Comparison of ENCODE assay signal across 17 mouse cellular contexts in the genomic region with DNA sequence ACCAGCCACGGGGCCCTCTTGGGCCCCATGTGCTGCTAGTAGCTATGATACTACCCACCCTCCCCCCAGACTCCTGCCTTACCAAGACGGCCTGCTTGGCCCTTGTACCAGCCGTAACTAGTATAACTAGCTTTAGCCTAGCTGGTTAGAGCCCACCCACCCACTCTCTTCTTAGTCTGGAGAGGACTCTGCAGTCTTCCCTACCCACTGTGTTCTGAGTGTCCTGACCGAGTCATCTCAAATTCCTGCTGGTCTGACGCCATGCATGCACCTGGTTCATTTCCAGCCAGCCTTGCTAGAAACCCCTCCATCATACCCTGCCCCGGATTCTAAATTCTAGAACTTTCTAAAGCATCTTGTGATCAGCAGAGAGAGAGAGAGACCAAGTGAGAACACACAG. TPM values are rescaled to one million over a fixed set of nuclear protein-coding genes. Genes with fewer than 3 reads are reported as not detected.
DNase-seq lines count a peak whose midpoint lies in the region; ATAC-seq lines count a peak whose summit lies in the region.
"Had no signal": no experiment of that assay in that cellular context is flagged by ENCODE, and none has a peak within 500 bp of the region (broad histone marks: within the 10 kb centered on the region; RNA-seq: fewer than 3 reads in every experiment).

No protein-coding gene starts in this region.

- ATAC-seq in kidney, embryonic 15.5 days (replicated peaks; ENCODE audit: low FRiP score) = no peak
- ATAC-seq in kidney, embryonic 14.5 days (ENCODE audit: low FRiP score, low TSS enrichment) = no peak
- ATAC-seq in hindbrain, embryonic 11.5 days (ENCODE audit: low FRiP score) = no peak
- no peak for ATAC-seq in limb, embryonic 13.5 days (ENCODE audit: low FRiP score, low read depth)
- ATAC-seq in neural tube, embryonic 12.5 days (ENCODE audit: low FRiP score, low read depth) = no peak

- H3K4me2 ChIP-seq in kidney, embryonic 15.5 days = 0 out of 2 replicates have a peak overlapping the region, but pooled peaks have one; percentile 20
- no peak overlapping the region for H3K4me2 ChIP-seq in kidney, embryonic 14.5 days (replicated peaks; ENCODE audit: low read depth, low read length)
- no peak overlapping the region for H3K4me2 ChIP-seq in hindbrain, embryonic 11.5 days (replicated peaks; ENCODE audit: low read depth, low read length)
- peak overlapping the region; percentile 88 for H3K4me2 ChIP-seq in limb, embryonic 13.5 days (replicated peaks)
- peak overlapping the region; percentile 93 for H3K4me2 ChIP-seq in neural tube, embryonic 12.5 days (replicated peaks)
- H3K4me2 ChIP-seq: liver, embryonic 15.5 days had no signal

- no peak for DNase-seq in hindbrain, embryonic 11.5 days (ENCODE audit: low spot score)
- DNase-seq in MN1 (ENCODE audit: low spot score) = no peak
- no peak for DNase-seq in adrenal gland, postnatal 14 days
- DNase-seq in thymus, postnatal 10 days (ENCODE audit: low spot score in 2 of 2) = no peak
- DNase-seq: adrenal gland, postnatal 10 days; heart, adult 2 months; heart, postnatal 14 days; kidney, adult 18-20 months; lung, postnatal 36 days; thymus, postnatal 14 days had no signal

- H3K9ac ChIP-seq in kidney, embryonic 15.5 days = no peak overlapping the region
- no peak overlapping the region for H3K9ac ChIP-seq in kidney, embryonic 14.5 days (ENCODE audit: low read depth, low read length)
- no peak overlapping the region for H3K9ac ChIP-seq in hindbrain, embryonic 11.5 days (ENCODE audit: low read depth, low read length)
- peak overlapping the region; percentile 36; the same call in 1 of the 2 replicates for H3K9ac ChIP-seq in limb, embryonic 13.5 days
- H3K9ac ChIP-seq in neural tube, embryonic 12.5 days = no peak overlapping the region; the same call in 1 of the 2 replicates
- H3K9ac ChIP-seq: liver, embryonic 15.5 days had no signal

- H3K4me3 ChIP-seq in kidney, embryonic 15.5 days (replicated peaks) = no peak overlapping the region
- no peak overlapping the region for H3K4me3 ChIP-seq in kidney, embryonic 14.5 days (ENCODE audit: low read length)
- H3K4me3 ChIP-seq in hindbrain, embryonic 11.5 days (ENCODE audit: low read depth, low read length) = no peak overlapping the region
- no peak overlapping the region for H3K4me3 ChIP-seq in limb, embryonic 13.5 days
- no peak overlapping the region; the same call in 1 of the 2 replicates for H3K4me3 ChIP-seq in neural tube, embryonic 12.5 days
- H3K4me3 ChIP-seq: erythroblast, embryonic 14.5 days; heart, adult 2 months; liver, embryonic 15.5 days had no signal

- H3K36me3 ChIP-seq in kidney, embryonic 15.5 days = peaks cover 44% of the 10 kb centered on the region
- peaks cover 37% of the 10 kb centered on the region for H3K36me3 ChIP-seq in kidney, embryonic 14.5 days (ENCODE audit: control insufficient read depth, insufficient read depth, low read length)
- H3K36me3 ChIP-seq in hindbrain, embryonic 11.5 days (ENCODE audit: control insufficient read depth, insufficient read depth, low read length) = peaks cover 11% of the 10 kb centered on the region
- peaks cover 61% of the 10 kb centered on the region for H3K36me3 ChIP-seq in limb, embryonic 13.5 days
- peaks cover 33% of the 10 kb centered on the region for H3K36me3 ChIP-seq in neural tube, embryonic 12.5 days
- H3K36me3 ChIP-seq: G1E; liver, embryonic 15.5 days had no signal

- no peak overlapping the region for H3K27ac ChIP-seq in kidney, embryonic 15.5 days
- H3K27ac ChIP-seq in kidney, embryonic 14.5 days (ENCODE audit: low read depth, low read length) = no peak overlapping the region
- H3K27ac ChIP-seq in hindbrain, embryonic 11.5 days (ENCODE audit: low read depth, low read length) = peak overlapping the region; percentile 66
- H3K27ac ChIP-seq in limb, embryonic 13.5 days = no peak overlapping the region
- H3K27ac ChIP-seq in neural tube, embryonic 12.5 days = peak overlapping the region; percentile 46; the same call in 1 of the 2 replicates
- H3K27ac ChIP-seq: heart, adult 2 months; liver, embryonic 15.5 days had no signal

- no peaks in the 10 kb centered on the region for H3K27me3 ChIP-seq in kidney, embryonic 15.5 days
- no peaks in the 10 kb centered on the region for H3K27me3 ChIP-seq in kidney, embryonic 14.5 days (ENCODE audit: control insufficient read depth, insufficient read depth, low read length)
- no peaks in the 10 kb centered on the region for H3K27me3 ChIP-seq in hindbrain, embryonic 11.5 days (ENCODE audit: control insufficient read depth, insufficient read depth, low read length)
- H3K27me3 ChIP-seq in limb, embryonic 13.5 days = no peaks in the 10 kb centered on the region
- H3K27me3 ChIP-seq in neural tube, embryonic 12.5 days (replicated peaks) = no peaks in the 10 kb centered on the region

- 71% methylated on average over 6 of the region's 6 CpGs for WGBS in kidney, embryonic 15.5 days
- WGBS in kidney, embryonic 14.5 days = 66% methylated on average over 6 of the region's 6 CpGs
- 59% methylated on average over 6 of the region's 6 CpGs for WGBS in hindbrain, embryonic 11.5 days
- WGBS in limb, embryonic 13.5 days = 67% methylated on average over 6 of the region's 6 CpGs
- 59% methylated on average over 6 of the region's 6 CpGs for WGBS in neural tube, embryonic 12.5 days

- H3K9me3 ChIP-seq in kidney, embryonic 15.5 days (replicated peaks) = no peaks in the 10 kb centered on the region
- H3K9me3 ChIP-seq in kidney, embryonic 14.5 days (ENCODE audit: control insufficient read depth, low read length) = no peaks in the 10 kb centered on the region
- no peaks in the 10 kb centered on the region for H3K9me3 ChIP-seq in hindbrain, embryonic 11.5 days (ENCODE audit: control insufficient read depth, low read length)
- H3K9me3 ChIP-seq in limb, embryonic 13.5 days = no peaks in the 10 kb centered on the region
- H3K9me3 ChIP-seq in neural tube, embryonic 12.5 days = no peaks in the 10 kb centered on the region
- H3K9me3 ChIP-seq: liver, embryonic 15.5 days had no signal

- peaks cover 63% of the 10 kb centered on the region for H3K4me1 ChIP-seq in kidney, embryonic 15.5 days
- H3K4me1 ChIP-seq in kidney, embryonic 14.5 days (ENCODE audit: control insufficient read depth, insufficient read depth, low read length) = peaks cover 45% of the 10 kb centered on the region
- H3K4me1 ChIP-seq in hindbrain, embryonic 11.5 days (replicated peaks; ENCODE audit: control insufficient read depth, insufficient read depth, low read length) = peaks cover 30% of the 10 kb centered on the region
- H3K4me1 ChIP-seq in limb, embryonic 13.5 days = peaks cover 90% of the 10 kb centered on the region
- peaks cover 78% of the 10 kb centered on the region for H3K4me1 ChIP-seq in neural tube, embryonic 12.5 days
- H3K4me1 ChIP-seq: liver, embryonic 15.5 days had no signal

RNA-seq across cellular contexts. Expression of gene Axin2, which starts 9.6 kb away (rescaled TPM):
- 5.8 and 7.0 TPM in 2 replicates for polyA plus RNA-seq in kidney, embryonic 15.5 days (2015; fragmentation: Nextera tagmentation; extraction: Ambion mirVana)
- polyA plus RNA-seq in kidney, embryonic 14.5 days (2014; fragmentation: Nextera tagmentation; extraction: Ambion mirVana) = 8.0 and 11.5 TPM in 2 replicates
- polyA plus RNA-seq in hindbrain, embryonic 11.5 days (2014; fragmentation: Nextera tagmentation; extraction: Ambion mirVana) = 20.1 and 26.5 TPM in 2 replicates
- polyA plus RNA-seq in limb, embryonic 13.5 days (2015; fragmentation: Nextera tagmentation; extraction: Ambion mirVana) = 18.1 and 19.7 TPM in 2 replicates
- polyA plus RNA-seq in neural tube, embryonic 12.5 days (2016; fragmentation: Nextera tagmentation; extraction: Ambion mirVana) = 13.6 and 15.4 TPM in 2 replicates
- total RNA-seq in adrenal gland, postnatal 14 days (2021) = 31.7 and 43.0 TPM in 2 replicates
- total RNA-seq: G1E had no signal
- polyA plus RNA-seq: G1E had no signal

Comparison
In these comparisons a context has a peak if more than half of its experiments do, and no peak if none do; other contexts are left out.
1. H3K4me2 ChIP-seq: peak in kidney, embryonic 15.5 days (single experiment), limb, embryonic 13.5 days (single experiment) and neural tube, embryonic 12.5 days (single experiment); none in kidney, embryonic 14.5 days (single experiment) and hindbrain, embryonic 11.5 days (single experiment).
2. H3K27ac ChIP-seq: peak in hindbrain, embryonic 11.5 days (single experiment) and neural tube, embryonic 12.5 days (single experiment); none in kidney, embryonic 15.5 days (single experiment), kidney, embryonic 14.5 days (single experiment) and limb, embryonic 13.5 days (single experiment).